Mouse (Mus musculus): Measurements from ENCODE around the gene Pla1a.

DNA sequence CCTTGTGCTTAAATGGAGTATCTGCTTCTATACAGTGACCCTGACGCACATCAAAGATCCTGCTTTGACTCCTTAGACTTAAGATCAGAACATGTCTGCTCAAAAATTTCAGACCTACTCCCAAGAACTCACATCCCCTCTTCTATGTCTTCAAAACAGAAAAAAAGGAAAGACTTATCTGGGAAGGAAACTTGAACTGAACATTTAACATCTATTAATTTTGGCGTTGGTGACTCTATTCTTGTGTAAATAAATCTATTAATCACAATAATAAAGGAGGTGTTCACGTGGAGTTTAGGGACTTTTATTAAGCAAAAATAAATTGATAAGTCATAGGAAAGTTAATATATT lies 20.2 kb upstream of the Pla1a start:
- no peak for TF ChIP-seq CTCF (IDR thresholded peaks at IDR 0.05; ENCODE audit: control insufficient read depth, insufficient read depth, insufficient replicate concordance, low read depth, low read length)
- TF ChIP-seq POLR2A (IDR thresholded peaks at IDR 0.05; ENCODE audit: control insufficient read depth, low read depth, low read length): no peak
